Mouse (Mus musculus) embryonic facial prominence, embryonic 11.5 days (tissue): Measurements from ENCODE around the gene Foxm1. TPM values are rescaled to one million over a fixed set of nuclear protein-coding genes. Genes with fewer than 3 reads are reported as not detected.

Experiments used
- ATAC-seq: fragments of 200-750 bp; cut with Nextera tagmentation; replicated peaks from 2 replicates; pipeline ENCODE4 v1.8.0; 2017; ENCODE audit warnings: low read depth; ENCODE audit not compliant: insufficient number of reproducible peaks, low FRiP score, low TSS enrichment
- DNase-seq: peaks from one replicate; pipeline ENCODE4 v3.0.0-alpha.2; 2015; ENCODE audit warnings: low spot score
- H3K27ac ChIP-seq: fragments of 300-500 bp; sonication (generic); replicated peaks from 2 replicates; pipeline ENCODE4 v1.5.1; 2014; ENCODE audit warnings: mild to moderate bottlenecking, low read depth, low read length, control low read depth
- H3K27me3 ChIP-seq: fragments of 300-500 bp; sonication (generic); 2 replicates; pipeline ENCODE4 v1.6.1; 2014; ENCODE audit warnings: mild to moderate bottlenecking, low read length, moderate library complexity, mixed read lengths; ENCODE audit not compliant: control insufficient read depth, insufficient read depth
- H3K36me3 ChIP-seq: fragments of 300-500 bp; sonication (generic); replicated peaks from 2 replicates; pipeline ENCODE4 v1.6.1; 2014; ENCODE audit warnings: low read depth, mild to moderate bottlenecking, low read length, moderate library complexity, mixed read lengths; ENCODE audit not compliant: control insufficient read depth, insufficient read depth
- H3K4me1 ChIP-seq: fragments of 300-500 bp; sonication (generic); 2 replicates; pipeline ENCODE4 v1.6.1; 2014; ENCODE audit warnings: low read length, mixed read lengths; ENCODE audit not compliant: control insufficient read depth, insufficient read depth
- H3K4me2 ChIP-seq: fragments of 300-500 bp; sonication (generic); 2 replicates; pipeline ENCODE4 v1.6.1; 2014; ENCODE audit warnings: low read depth, mild to moderate bottlenecking, control low read depth, low read length, moderate library complexity
- H3K4me3 ChIP-seq: fragments of 300-500 bp; sonication (generic); 2 replicates; pipeline ENCODE4 v1.5.1; 2014; ENCODE audit warnings: low read depth, low read length, control low read depth
- H3K9ac ChIP-seq: fragments of 300-500 bp; sonication (generic); replicated peaks from 2 replicates; pipeline ENCODE4 v1.6.1; 2014; ENCODE audit warnings: mild to moderate bottlenecking, control low read depth, low read length
- H3K9me3 ChIP-seq: fragments of 300-500 bp; sonication (generic); replicated peaks from 2 replicates; pipeline ENCODE4 v1.6.1; 2016; ENCODE audit warnings: mild to moderate bottlenecking, low read length, inconsistent platforms, mixed read lengths; ENCODE audit not compliant: control insufficient read depth
- WGBS: fragments of 180-500 bp; shearing (Covaris S2); extraction: QIAGEN DNeasy Blood & Tissue Kit; methylation state at CpG from one replicate; pipeline ENCODE4 v1.1.7; 2014; 5-methylcytosine and 5-hydroxymethylcytosine counted together
- polyA plus RNA-seq: library from polyadenylated mRNA; unstranded; fragments of >200 nt; fragmentation: Nextera tagmentation; extraction: Ambion mirVana; gene quantifications from 2 replicates; pipeline ENCODE4 v1.2.1, GENCODE M21; 2014

Gene Foxm1
- polyA plus RNA-seq, 1 experiment from 2014 or later: 40.7 TPM

DNA sequence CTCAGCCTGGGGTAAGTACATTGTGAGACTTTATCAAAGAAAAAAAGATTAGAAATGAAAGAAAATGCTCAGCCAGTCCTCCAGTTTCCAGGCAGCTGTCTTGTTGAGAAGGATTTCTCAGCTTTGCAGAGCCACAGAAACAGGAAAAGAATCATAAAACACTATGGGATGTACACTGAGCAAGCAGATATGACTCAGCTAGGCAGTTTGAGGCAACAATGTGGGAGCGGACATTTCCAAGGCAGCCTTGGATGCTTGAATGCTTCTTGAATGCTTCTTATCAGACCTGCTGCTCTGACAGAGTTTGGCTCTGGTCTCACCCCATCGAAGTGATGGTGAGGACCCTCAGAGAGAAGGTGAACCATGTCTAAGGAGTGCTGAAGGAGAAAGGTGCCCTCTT lies 58.3 kb downstream of the Foxm1 start:
- H3K27me3 ChIP-seq: no peaks in the 10 kb centered on the region
- no peaks in the 10 kb centered on the region for H3K9me3 ChIP-seq
- H3K36me3 ChIP-seq: no peaks in the 10 kb centered on the region
- 93% methylated on average over 2 of the region's 2 CpGs for WGBS
- no peak overlapping the region for H3K4me2 ChIP-seq
- ATAC-seq: no peak
- no peaks in the 10 kb centered on the region for H3K4me1 ChIP-seq
- no peak for DNase-seq
- no peak overlapping the region for H3K27ac ChIP-seq
- H3K4me3 ChIP-seq: no peak overlapping the region
- no peak overlapping the region for H3K9ac ChIP-seq

DNA sequence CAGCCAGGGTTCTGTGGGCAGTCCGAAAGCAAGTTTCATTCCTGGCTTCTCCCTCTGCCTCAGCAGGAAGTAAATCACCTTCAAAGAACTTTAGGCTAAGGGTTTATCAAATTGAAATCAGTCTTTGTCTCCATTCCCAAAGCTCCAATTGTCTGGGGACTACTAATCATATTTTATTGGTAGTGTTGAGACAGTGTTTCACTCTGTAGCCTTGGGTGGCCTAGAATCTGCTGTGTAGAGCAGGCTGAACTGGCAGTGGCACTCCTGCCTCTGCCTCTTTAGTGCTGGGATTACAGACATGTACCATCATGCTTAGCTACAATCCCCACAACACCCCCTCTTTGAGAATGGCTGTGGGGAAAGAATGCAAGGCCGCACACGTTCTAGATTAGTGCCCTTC lies 58.7 kb downstream of the Foxm1 start:
- Histone ChIP-seq H3K36me3 (no peaks in the 10 kb centered on the region), H3K4me3 (no peak overlapping the region), H3K4me1 (no peaks in the 10 kb centered on the region), H3K9me3 (no peaks in the 10 kb centered on the region), H3K9ac (no peak overlapping the region), H3K4me2 (no peak overlapping the region), H3K27me3 (no peaks in the 10 kb centered on the region), H3K27ac (no peak overlapping the region)
- 95% methylated on average over 3 of the region's 3 CpGs for WGBS
- DNase-seq (no peak), ATAC-seq (no peak)

DNA sequence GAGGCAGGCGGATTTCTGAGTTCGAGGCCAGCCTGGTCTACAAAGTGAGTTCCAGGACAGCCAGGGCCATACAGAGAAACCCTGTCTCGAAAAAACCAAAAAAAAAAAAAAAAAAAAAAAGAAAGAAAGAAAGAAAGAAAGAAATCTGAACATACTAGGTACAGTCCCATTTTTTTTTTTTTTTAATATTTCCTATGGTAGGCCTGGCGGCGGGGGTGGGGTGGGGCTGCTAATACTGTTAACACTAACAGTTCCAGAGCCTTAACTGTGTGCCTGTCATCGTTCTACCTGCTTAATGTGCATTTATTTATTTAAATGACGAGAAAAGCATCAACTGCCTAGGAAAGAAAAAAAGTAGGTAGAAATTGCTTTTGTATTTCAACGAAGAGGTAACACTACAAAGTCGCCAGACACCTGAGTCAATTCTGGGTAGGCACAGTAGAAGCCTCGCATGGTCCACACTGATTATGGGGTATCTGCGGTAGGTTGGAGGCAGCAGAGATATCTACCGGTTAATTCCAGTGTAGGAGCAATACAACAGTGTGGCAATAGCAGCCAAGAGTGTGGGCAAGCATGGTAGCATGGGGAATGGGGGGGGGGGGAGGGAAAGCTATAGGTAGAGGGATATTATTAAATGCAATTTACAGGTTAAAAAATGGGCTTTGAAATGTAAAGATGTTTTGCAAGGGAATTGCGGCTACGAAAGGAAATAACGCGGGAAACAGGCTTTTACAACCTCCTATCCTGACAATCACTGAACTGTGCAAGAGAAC lies 60.9 kb downstream of the Foxm1 start:
- Histone ChIP-seq H3K9ac (peak overlapping the region; percentile 81), H3K4me3 (peak overlapping the region; percentile 54), H3K4me1 (no peaks in the 10 kb centered on the region), H3K27me3 (no peaks in the 10 kb centered on the region), H3K27ac (no peak overlapping the region; the same call in 1 of the 2 replicates), H3K9me3 (no peaks in the 10 kb centered on the region), H3K4me2 (peak overlapping the region; percentile 46), H3K36me3 (no peaks in the 10 kb centered on the region)
- ATAC-seq (0 out of 2 replicates have a peak, but pooled peaks have one; percentile 32), DNase-seq (no peak)
- WGBS: 50% methylated on average over 15 of the region's 16 CpGs

DNA sequence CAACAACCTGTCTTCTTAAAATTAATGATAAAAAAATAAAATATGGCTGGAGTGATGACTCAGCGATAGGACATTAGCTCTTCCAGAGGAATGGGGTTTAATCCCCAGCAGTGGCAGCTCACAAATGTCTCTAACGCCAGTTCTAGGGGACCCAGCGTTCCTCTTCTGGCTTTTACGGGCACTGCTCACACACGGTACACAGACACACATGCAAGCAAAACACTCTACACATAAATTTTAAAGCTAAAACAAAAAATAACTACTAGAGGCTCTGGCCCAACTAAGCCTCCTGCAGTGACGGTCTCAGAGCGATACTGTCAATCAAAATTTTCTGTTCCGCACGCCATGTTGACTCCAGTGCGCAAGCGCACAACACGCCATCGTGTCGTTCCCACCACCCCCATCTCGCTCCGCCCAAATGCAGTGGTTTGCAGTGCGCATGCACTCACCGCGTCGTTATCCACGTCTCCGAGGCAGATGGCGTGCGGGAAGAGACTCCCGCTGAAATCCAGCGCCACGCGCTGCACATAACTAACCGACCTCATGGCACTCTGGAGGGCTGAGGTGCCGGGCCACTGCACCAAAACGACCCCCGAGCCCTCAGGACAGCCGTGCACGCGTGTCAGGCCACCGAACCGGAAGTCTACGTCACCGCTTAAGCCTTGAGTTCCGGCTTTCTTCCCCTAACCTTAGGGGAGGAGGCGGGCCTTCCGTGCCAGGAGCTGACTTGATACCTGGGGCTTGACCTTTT lies 61.7 kb downstream of the Foxm1 start, which contains the start of gene Itfg2:
TSS of gene Itfg2 (minus strand) at position 663 of the 751 bp plus-strand sequence.
- Histone ChIP-seq H3K9me3 (no peaks in the 10 kb centered on the region), H3K27me3 (no peaks in the 10 kb centered on the region), H3K27ac (peak within 1 kb of the TSS; percentile 87), H3K36me3 (no peaks in the 10 kb centered on the region; the same call in 1 of the 2 replicates), H3K4me2 (peak within 1 kb of the TSS; percentile 46), H3K4me1 (no peaks in the 10 kb centered on the region), H3K9ac (peak within 1 kb of the TSS; percentile 81), H3K4me3 (peak within 1 kb of the TSS; percentile 54)
- under 1% methylated on average over 42 of the region's 42 CpGs for WGBS
- peak; percentile 97 for DNase-seq
- ATAC-seq: peak; percentile 91

DNA sequence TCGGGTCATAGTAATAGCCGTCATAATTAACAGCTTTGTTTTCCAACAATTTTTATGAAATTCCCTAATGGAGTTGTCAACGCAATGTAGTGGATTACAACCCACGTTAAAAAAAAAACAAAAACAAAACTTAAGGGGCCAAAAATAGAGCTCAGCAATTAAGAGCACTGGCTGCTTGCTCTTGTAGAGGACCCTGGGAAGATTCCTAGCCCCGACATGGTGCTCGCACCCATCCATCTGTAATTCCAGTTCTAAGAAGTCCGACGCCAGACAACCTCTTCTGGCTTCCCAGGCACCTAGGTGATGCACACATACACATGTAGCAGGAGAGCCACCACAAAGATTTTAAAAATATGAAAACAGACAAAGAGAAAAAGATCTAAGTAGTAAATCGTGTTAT lies 62.3 kb downstream of the Foxm1 start:
- H3K27me3 ChIP-seq: no peaks in the 10 kb centered on the region
- no peaks in the 10 kb centered on the region for H3K4me1 ChIP-seq
- peak overlapping the region; percentile 34; the same call in 1 of the 2 replicates for H3K9ac ChIP-seq
- H3K4me3 ChIP-seq: peak overlapping the region; percentile 54
- H3K36me3 ChIP-seq: peaks cover 3% of the 10 kb centered on the region
- no peak overlapping the region; the same call in 1 of the 2 replicates for H3K27ac ChIP-seq
- H3K4me2 ChIP-seq: peak overlapping the region; percentile 42
- no peak for ATAC-seq
- no peak for DNase-seq
- WGBS: 22% methylated on average over 9 of the region's 9 CpGs
- no peaks in the 10 kb centered on the region for H3K9me3 ChIP-seq

Other genes starting within 250 kb of the Foxm1 start
- 63.9 and 71.7 TPM in 2 replicates for gene Tspan9, start 219.4 kb upstream of the Foxm1 start, polyA plus RNA-seq
- 1.4 and 2.3 TPM in 2 replicates for gene Tead4, start 62.1 kb upstream of the Foxm1 start, polyA plus RNA-seq
- 16.6 and 18.2 TPM in 2 replicates for gene Tulp3, start 7.1 kb upstream of the Foxm1 start, polyA plus RNA-seq
- 172 and 174 TPM in 2 replicates for gene Rhno1, start 56 bp upstream of the Foxm1 start, polyA plus RNA-seq
- gene Tex52, start 12.5 kb downstream of the Foxm1 start, polyA plus RNA-seq: 0.31 and 0.36 TPM in 2 replicates
- gene Gm44596, start 12.5 kb downstream of the Foxm1 start, polyA plus RNA-seq: not detected in 2 replicates
- 1.6 and 2.0 TPM in 2 replicates for gene Nrip2, start 36.3 kb downstream of the Foxm1 start, polyA plus RNA-seq
- gene Itfg2, start 62.0 kb downstream of the Foxm1 start, polyA plus RNA-seq: 26.9 and 28.1 TPM in 2 replicates
- gene Fkbp4, start 75.7 kb downstream of the Foxm1 start, polyA plus RNA-seq: 612 and 615 TPM in 2 replicates
- not detected in 2 replicates for gene Pzp, start 163.8 kb downstream of the Foxm1 start, polyA plus RNA-seq
- gene A2ml1, start 218.6 kb downstream of the Foxm1 start, polyA plus RNA-seq: not detected in 2 replicates